ENCODE assay signal across 8 mouse cellular contexts in genomic region chr7:31155296-31156033, GRCm38 (mm10). TPM values are rescaled to one million over a fixed set of nuclear protein-coding genes. Genes with fewer than 3 reads are reported as not detected.
DNase-seq lines count a peak whose midpoint lies in the region; ATAC-seq and TF ChIP-seq lines count a peak whose summit lies in the region.

TSS of gene Gramd1a (minus strand) at chr7:31155896.

- peaks cover 3% of the 10 kb centered on the region; the same call in 1 of the 2 replicates for H3K4me1 ChIP-seq in liver, adult 2 months (ENCODE audit: control insufficient read depth, insufficient read depth, low read length)
- H3K4me1 ChIP-seq in cortical plate, adult 2 months (ENCODE audit: control insufficient read depth, insufficient read depth, low read length), result 0 out of 2 replicates have a peak, but pooled peaks cover 2% of the 10 kb centered on the region
- peaks cover 10% of the 10 kb centered on the region for H3K4me1 ChIP-seq in heart, adult 2 months (ENCODE audit: control insufficient read depth, insufficient read depth, low read length)
- H3K4me1 ChIP-seq in liver, embryonic 14.5 days (replicated peaks; ENCODE audit: control insufficient read depth in 2 of 2, insufficient read depth in 2 of 2, low read length in 1 of 2), result peaks cover 0 to 15% of the 10 kb centered on the region in 2 experiments; a peak in 2 of 4 replicates
- H3K4me1 ChIP-seq in stomach, embryonic 14.5 days (ENCODE audit: control insufficient read depth, insufficient read depth, low read length), result peaks cover 5% of the 10 kb centered on the region; the same call in 1 of the 2 replicates

- peak within 1 kb of the TSS; percentile 41 for H3K4me2 ChIP-seq in liver, embryonic 14.5 days (ENCODE audit: low read depth)
- no peak within 1 kb of the TSS for H3K4me2 ChIP-seq in stomach, embryonic 14.5 days (replicated peaks; ENCODE audit: low read depth, low read length)

- TF ChIP-seq EP300 in heart, adult 2 months (IDR thresholded peaks at IDR 0.05; ENCODE audit: insufficient read depth, low read depth, low read length), result no peak
- TF ChIP-seq EP300 in liver, embryonic 14.5 days (IDR thresholded peaks at IDR 0.05; ENCODE audit: low read depth), result no peak

- 63% methylated on average over 5 of the region's 5 CpGs for WGBS in liver, adult 2 months
- WGBS in heart, adult 2 months, result 53% methylated on average over 5 of the region's 5 CpGs
- 51% methylated on average over 5 of the region's 5 CpGs for WGBS in liver, embryonic 14.5 days (ENCODE audit: insufficient replicate concordance)
- 57% methylated on average over 5 of the region's 5 CpGs for WGBS in stomach, embryonic 14.5 days

- no peaks in the 10 kb centered on the region for H3K36me3 ChIP-seq in liver, adult 2 months (ENCODE audit: control insufficient read depth, insufficient read depth, low read length)
- no peaks in the 10 kb centered on the region for H3K36me3 ChIP-seq in heart, adult 2 months (ENCODE audit: control insufficient read depth, insufficient read depth, low read length)
- no peaks in the 10 kb centered on the region for H3K36me3 ChIP-seq in liver, embryonic 14.5 days (replicated peaks; ENCODE audit: control insufficient read depth, insufficient read depth, low read depth)
- no peaks in the 10 kb centered on the region for H3K36me3 ChIP-seq in stomach, embryonic 14.5 days (ENCODE audit: control insufficient read depth, insufficient read depth, low read length)

- H3K9ac ChIP-seq in liver, adult 2 months (ENCODE audit: low read depth, low read length), result 0 out of 2 replicates have a peak within 1 kb of the TSS, but pooled peaks have one; percentile 8
- H3K9ac ChIP-seq in heart, adult 2 months (ENCODE audit: low read depth, low read length), result peak within 1 kb of the TSS; percentile 28; the same call in 1 of the 2 replicates
- H3K9ac ChIP-seq in liver, embryonic 14.5 days (replicated peaks), result no peak within 1 kb of the TSS
- no peak within 1 kb of the TSS for H3K9ac ChIP-seq in stomach, embryonic 14.5 days (replicated peaks; ENCODE audit: low read depth, low read length)

- H3K27me3 ChIP-seq in liver, adult 2 months (ENCODE audit: control insufficient read depth, insufficient read depth, low read length), result no peaks in the 10 kb centered on the region
- H3K27me3 ChIP-seq in heart, adult 2 months (ENCODE audit: control insufficient read depth, insufficient read depth, low read length), result no peaks in the 10 kb centered on the region
- H3K27me3 ChIP-seq in liver, embryonic 14.5 days (ENCODE audit: control insufficient read depth, insufficient read depth, low read length), result no peaks in the 10 kb centered on the region
- no peaks in the 10 kb centered on the region for H3K27me3 ChIP-seq in stomach, embryonic 14.5 days (ENCODE audit: control insufficient read depth, insufficient read depth, low read length)

- H3K9me3 ChIP-seq in liver, embryonic 14.5 days (ENCODE audit: control insufficient read depth, low read length), result no peaks in the 10 kb centered on the region
- no peaks in the 10 kb centered on the region for H3K9me3 ChIP-seq in stomach, embryonic 14.5 days (ENCODE audit: control insufficient read depth, low read depth, low read length)

- H3K4me3 ChIP-seq in liver, adult 2 months (ENCODE audit: insufficient read depth, low read depth, low read length), result no peak within 1 kb of the TSS
- H3K4me3 ChIP-seq in cortical plate, adult 2 months (ENCODE audit: insufficient read depth, low read length), result no peak within 1 kb of the TSS
- H3K4me3 ChIP-seq in heart, adult 2 months, result no peak within 1 kb of the TSS
- no peak within 1 kb of the TSS for H3K4me3 ChIP-seq in liver, embryonic 14.5 days (ENCODE audit: insufficient read depth in 1 of 2, low read depth in 2 of 2, low read length in 2 of 2)
- no peak within 1 kb of the TSS for H3K4me3 ChIP-seq in stomach, embryonic 14.5 days (ENCODE audit: low read depth, low read length)

- peaks cover 3% of the 10 kb centered on the region; the same call in 1 of the 2 replicates for H3K79me2 ChIP-seq in liver, adult 2 months (ENCODE audit: control insufficient read depth, insufficient read depth, low read length)
- H3K79me2 ChIP-seq in heart, adult 2 months (replicated peaks; ENCODE audit: control insufficient read depth, insufficient read depth, low read length), result no peaks in the 10 kb centered on the region

- no peak for DNase-seq in liver, adult 2 months (ENCODE audit: extremely low read depth, low read depth, low spot score)
- no peak for DNase-seq in liver
- DNase-seq in heart, adult 2 months, result peak; percentile 40 to 51
- DNase-seq in kidney, adult 18-20 months, result peak; percentile 28
- DNase-seq in liver, embryonic 14.5 days (ENCODE audit: low read depth in 3 of 3, low spot score in 3 of 3), result no peak
- no peak for DNase-seq in frontal cortex, postnatal 36 days (ENCODE audit: low spot score in 2 of 2)

- TF ChIP-seq CTCF in liver, adult 2 months (IDR thresholded peaks at IDR 0.05; ENCODE audit: low read depth, low read length), result no peak
- no peak for TF ChIP-seq CTCF in cortical plate, adult 2 months (IDR thresholded peaks at IDR 0.05; ENCODE audit: extremely low read depth, insufficient read depth, low read length)
- TF ChIP-seq CTCF in heart, adult 2 months (IDR thresholded peaks at IDR 0.05), result no peak
- TF ChIP-seq CTCF in liver, embryonic 14.5 days (IDR thresholded peaks at IDR 0.05; ENCODE audit: low read depth), result no peak

- ATAC-seq in liver, embryonic 14.5 days (ENCODE audit: insufficient read depth), result no peak
- ATAC-seq in stomach, embryonic 14.5 days (ENCODE audit: insufficient number of reproducible peaks, insufficient read depth, low FRiP score, low read depth), result no peak

- intact Hi-C loops in heart, adult 2 months (cut with DNase I), result no loop called here

- H3K27ac ChIP-seq in liver, adult 2 months (replicated peaks; ENCODE audit: insufficient read depth, low read depth, low read length), result peak within 1 kb of the TSS; percentile 53
- peak within 1 kb of the TSS; percentile 45 for H3K27ac ChIP-seq in cortical plate, adult 2 months (ENCODE audit: insufficient read depth, low read length)
- H3K27ac ChIP-seq in heart, adult 2 months, result peak within 1 kb of the TSS; percentile 72
- H3K27ac ChIP-seq in liver, embryonic 14.5 days, result no peak within 1 kb of the TSS
- H3K27ac ChIP-seq in stomach, embryonic 14.5 days (ENCODE audit: low read length), result peak within 1 kb of the TSS; percentile 16; the same call in 1 of the 2 replicates

- TF ChIP-seq POLR2A in liver, adult 2 months (IDR thresholded peaks at IDR 0.05; ENCODE audit: extremely low read depth, insufficient read depth, low read length), result no peak
- no peak for TF ChIP-seq POLR2A in cortical plate, adult 2 months (IDR thresholded peaks at IDR 0.05; ENCODE audit: extremely low read depth, insufficient read depth, low read length)
- no peak for TF ChIP-seq POLR2A in heart, adult 2 months (IDR thresholded peaks at IDR 0.05; ENCODE audit: insufficient read depth, low read depth, low read length)

RNA-seq across cellular contexts. Expression of gene Gramd1a, which starts in this region (rescaled TPM):
- total RNA-seq in liver, adult 2 months (2014; rRNA removed), result 5.1 and 6.6 TPM in 2 replicates
- polyA plus RNA-seq in liver, adult 2 months (2012; rRNA removed), result 17.0 and 33.0 TPM in 2 replicates
- 183 and 188 TPM in 2 replicates for polyA plus RNA-seq in cortical plate, adult 2 months (2012; rRNA removed)
- total RNA-seq in heart, adult 2 months (2021), result 10 to 100 TPM; 27.9 to 33.7 TPM
- 49.2 and 64.3 TPM in 2 replicates for polyA plus RNA-seq in heart, adult 2 months (2012; rRNA removed)
- 19.1 and 19.4 TPM in 2 replicates for polyA plus RNA-seq in liver, embryonic 14.5 days (2012; rRNA removed)
- polyA plus RNA-seq in liver, embryonic 14.5 days (2014; fragmentation: Nextera tagmentation; extraction: Ambion mirVana), result 8.0 and 8.5 TPM in 2 replicates
- polyA plus RNA-seq in stomach, embryonic 14.5 days (2014; fragmentation: Nextera tagmentation; extraction: Ambion mirVana), result 62.1 and 63.1 TPM in 2 replicates

Comparison
In these comparisons a context has a peak if more than half of its experiments do, and no peak if none do; other contexts are left out.
1. H3K9ac ChIP-seq: peak in liver, adult 2 months (single experiment) and heart, adult 2 months (single experiment); none in liver, embryonic 14.5 days (single experiment) and stomach, embryonic 14.5 days (single experiment).
2. DNase-seq: peak in heart, adult 2 months (2 of 2) and kidney, adult 18-20 months (single experiment); none in liver, adult 2 months (single experiment), liver (single experiment), liver, embryonic 14.5 days (0 of 3) and frontal cortex, postnatal 36 days (0 of 2).